Mouse (Mus musculus) lung, adult 2 months (tissue): ENCODE measurements around the gene Xrcc1.

Experiments used
- CTCF ChIP-seq: fragments of 200-500 bp; IDR thresholded peaks from 2 replicates; pipeline ENCODE4 v1.5.1; 2011; ENCODE audit warnings: mild to moderate bottlenecking, low read length, control low read depth; ENCODE audit not compliant: insufficient read depth
- POLR2A ChIP-seq: fragments of 200-500 bp; IDR thresholded peaks from 2 replicates; pipeline ENCODE4 v1.6.1; 2011; ENCODE audit warnings: low read depth, mild to moderate bottlenecking, control low read depth, low read length, borderline replicate concordance; ENCODE audit errors: extremely low read depth

GRCm38 (mm10) chr7:24551985-24552759 lies 6.1 kb downstream of the Xrcc1 start:
- TF ChIP-seq CTCF (no peak), POLR2A (no peak)
